Mouse (Mus musculus) heart, adult 2 months (tissue): ENCODE data around the gene Dchs1.

Experiments used
- CTCF ChIP-seq: fragments of 200-600 bp; IDR thresholded peaks from 2 replicates; pipeline ENCODE4 v1.8.1; 2022; ENCODE audit warnings: antibody characterized with exemption, mild to moderate bottlenecking, moderate library complexity
- EP300 ChIP-seq: fragments of 200-500 bp; IDR thresholded peaks from 2 replicates; pipeline ENCODE4 v1.6.1; 2011; ENCODE audit warnings: low read depth, low read length, control low read depth; ENCODE audit not compliant: insufficient read depth
- POLR2A ChIP-seq: fragments of 200-500 bp; IDR thresholded peaks from 2 replicates; pipeline ENCODE4 v1.6.1; 2011; ENCODE audit warnings: mild to moderate bottlenecking, low read depth, low read length, control low read depth; ENCODE audit not compliant: insufficient read depth

- TF ChIP-seq CTCF: no peak
- no peak for TF ChIP-seq EP300
- TF ChIP-seq POLR2A: no peak
Observed at GRCm38 (mm10) chr7:105773041-105773440, 14.4 kb downstream of the Dchs1 start.
